ENCODE assay signal across 13 mouse cellular contexts in the genomic region with DNA sequence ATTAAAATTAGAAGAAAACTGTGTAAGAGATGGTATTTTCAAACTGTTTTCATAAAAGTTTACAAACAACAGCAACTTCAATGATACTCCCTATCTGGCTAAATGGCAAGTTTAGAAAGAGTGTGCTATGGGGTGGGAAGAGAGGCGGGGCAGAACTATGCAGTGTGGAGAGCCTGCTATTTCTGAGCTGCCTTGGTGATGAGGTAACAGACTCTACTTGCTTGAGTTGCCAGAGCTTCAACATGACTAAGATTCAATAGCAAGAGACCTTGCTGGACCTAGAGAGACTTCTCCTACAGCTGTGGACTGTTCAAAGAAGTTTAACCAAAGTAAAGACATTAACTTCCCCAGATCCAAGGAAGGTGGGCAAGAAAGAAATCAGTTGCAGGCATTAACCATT. TPM values are rescaled to one million over a fixed set of nuclear protein-coding genes. Genes with fewer than 3 reads are reported as not detected.
A peak's percentile ranks its signal among the peaks of the same experiment; 100 is the strongest.
DNase-seq lines count a peak whose midpoint lies in the region; ATAC-seq and TF ChIP-seq lines count a peak whose summit lies in the region.
"Had no signal": no experiment of that assay in that cellular context is flagged by ENCODE, and none has a peak within 500 bp of the region (broad histone marks: within the 10 kb centered on the region; RNA-seq: fewer than 3 reads in every experiment).

No protein-coding gene starts in this region.

- H3K4me1 ChIP-seq in lung, adult 2 months (ENCODE audit: control insufficient read depth, insufficient read depth, low read length), result peaks cover 27% of the 10 kb centered on the region
- peaks cover 49% of the 10 kb centered on the region for H3K4me1 ChIP-seq in heart, embryonic 13.5 days
- no peaks in the 10 kb centered on the region for H3K4me1 ChIP-seq in hindbrain, embryonic 12.5 days

- no peaks in the 10 kb centered on the region for H3K9me3 ChIP-seq in heart, embryonic 13.5 days
- no peaks in the 10 kb centered on the region for H3K9me3 ChIP-seq in hindbrain, embryonic 12.5 days (replicated peaks)
- H3K9me3 ChIP-seq: embryonic facial prominence, embryonic 13.5 days; hindbrain, embryonic 13.5 days had no signal

- peak; percentile 38; the same call in 1 of the 2 replicates for ATAC-seq in frontal cortex, adult (ENCODE audit: low TSS enrichment)
- peak; percentile 64; the same call in 1 of the 2 replicates for ATAC-seq in heart, embryonic 13.5 days (ENCODE audit: extremely low read depth, insufficient number of reproducible peaks, low FRiP score, low TSS enrichment)
- ATAC-seq in hindbrain, embryonic 12.5 days (ENCODE audit: low FRiP score), result no peak
- no peak for ATAC-seq in megakaryocyte, adult 5-6 weeks (ENCODE audit: poor library complexity, severe bottlenecking)
- ATAC-seq: midbrain, embryonic 16.5 days had no signal

- 50% methylated on average over 1 of the region's 1 CpGs for WGBS in lung, adult 2 months
- WGBS in heart, embryonic 13.5 days, result 28% methylated on average over 1 of the region's 1 CpGs
- 95% methylated on average over 1 of the region's 1 CpGs for WGBS in hindbrain, embryonic 12.5 days

- no peaks in the 10 kb centered on the region for H3K36me3 ChIP-seq in heart, embryonic 13.5 days
- no peaks in the 10 kb centered on the region for H3K36me3 ChIP-seq in hindbrain, embryonic 12.5 days
- H3K36me3 ChIP-seq: embryonic facial prominence, embryonic 13.5 days; hindbrain, embryonic 13.5 days had no signal

- H3K9ac ChIP-seq in heart, embryonic 13.5 days, result no peak overlapping the region
- no peak overlapping the region for H3K9ac ChIP-seq in hindbrain, embryonic 12.5 days
- H3K9ac ChIP-seq: embryonic facial prominence, embryonic 13.5 days; hindbrain, embryonic 13.5 days had no signal

- TF ChIP-seq POLR2A in lung, adult 2 months (IDR thresholded peaks at IDR 0.05; ENCODE audit: borderline replicate concordance, extremely low read depth, low read depth, low read length), result no peak

- H3K4me2 ChIP-seq in heart, embryonic 13.5 days, result no peak overlapping the region
- H3K4me2 ChIP-seq in hindbrain, embryonic 12.5 days (replicated peaks), result no peak overlapping the region
- H3K4me2 ChIP-seq: embryonic facial prominence, embryonic 13.5 days; hindbrain, embryonic 13.5 days had no signal

- TF ChIP-seq CTCF in lung, adult 2 months (IDR thresholded peaks at IDR 0.05; ENCODE audit: insufficient read depth, low read length), result no peak

- H3K27ac ChIP-seq in heart, embryonic 13.5 days (replicated peaks), result peak overlapping the region; percentile 64
- H3K27ac ChIP-seq in hindbrain, embryonic 12.5 days, result no peak overlapping the region
- H3K27ac ChIP-seq: embryonic facial prominence, embryonic 13.5 days; hindbrain, embryonic 13.5 days had no signal

- H3K4me3 ChIP-seq in lung, adult 2 months (replicated peaks; ENCODE audit: extremely low read depth, low read depth, low read length), result no peak overlapping the region
- no peak overlapping the region for H3K4me3 ChIP-seq in heart, embryonic 13.5 days
- no peak overlapping the region for H3K4me3 ChIP-seq in hindbrain, embryonic 12.5 days
- H3K4me3 ChIP-seq: embryonic facial prominence, embryonic 13.5 days; hindbrain, embryonic 13.5 days had no signal

- H3K27me3 ChIP-seq in heart, embryonic 13.5 days (replicated peaks), result no peaks in the 10 kb centered on the region
- no peaks in the 10 kb centered on the region for H3K27me3 ChIP-seq in hindbrain, embryonic 12.5 days
- H3K27me3 ChIP-seq: embryonic facial prominence, embryonic 13.5 days; hindbrain, embryonic 13.5 days had no signal

- no peak for DNase-seq in frontal cortex, postnatal 36 days (ENCODE audit: low spot score in 2 of 2)
- peak; percentile 34 for DNase-seq in lung, postnatal 10 days
- no peak for DNase-seq in lung, adult 2 months
- peak; percentile 46 for DNase-seq in skeletal muscle tissue, adult 2 months (ENCODE audit: low read depth, low spot score)
- DNase-seq: cerebellum, adult 11 months; thymus, adult 18-20 months had no signal

RNA-seq across cellular contexts. Expression of a gene that starts 24.9 kb away (rescaled TPM):
- 41.7 and 56.8 TPM in 2 replicates for polyA plus RNA-seq in lung, adult 2 months (2012; rRNA removed)
- polyA plus RNA-seq in heart, embryonic 13.5 days (2015; fragmentation: Nextera tagmentation; extraction: Ambion mirVana), result 25.9 and 27.7 TPM in 2 replicates
- polyA plus RNA-seq in hindbrain, embryonic 12.5 days (2016; fragmentation: Nextera tagmentation; extraction: Ambion mirVana), result 43.3 and 48.2 TPM in 2 replicates
- total RNA-seq in megakaryocyte, adult 5-6 weeks (2015), result 47.1 and 54.7 TPM in 2 replicates
- total RNA-seq in megakaryocyte, adult 5-6 weeks (2017), result 19.9 and 26.2 TPM in 2 replicates

Comparison
In these comparisons a context has a peak if more than half of its experiments do, and no peak if none do; other contexts are left out.
1. DNase-seq: peak in lung, postnatal 10 days (single experiment) and skeletal muscle tissue, adult 2 months (single experiment); none in frontal cortex, postnatal 36 days (0 of 2) and lung, adult 2 months (single experiment).
2. ATAC-seq: peak in frontal cortex, adult (single experiment) and heart, embryonic 13.5 days (single experiment); none in hindbrain, embryonic 12.5 days (single experiment) and megakaryocyte, adult 5-6 weeks (single experiment).